ENCODE assay signal across 8 mouse cellular contexts in genomic region chr3:96563911-96564632, GRCm38 (mm10). TPM values are rescaled to one million over a fixed set of nuclear protein-coding genes. Genes with fewer than 3 reads are reported as not detected.
DNase-seq lines count a peak whose midpoint lies in the region; ATAC-seq and TF ChIP-seq lines count a peak whose summit lies in the region.

No protein-coding gene starts in this region.

- no peak for ATAC-seq in forebrain, embryonic 16.5 days
- peak; percentile 68 for ATAC-seq in lung, postnatal 0 days

- WGBS in forebrain, embryonic 10.5 days, result 82% methylated on average over 10 of the region's 10 CpGs
- 89% methylated on average over 10 of the region's 10 CpGs for WGBS in forebrain, embryonic 16.5 days
- WGBS in lung, postnatal 0 days, result 18% methylated on average over 10 of the region's 10 CpGs

- TF ChIP-seq CTCF in lung, postnatal 0 days (IDR thresholded peaks at IDR 0.05), result no peak

- no peaks in the 10 kb centered on the region for H3K27me3 ChIP-seq in forebrain, embryonic 10.5 days (ENCODE audit: poor library complexity, severe bottlenecking)
- no peaks in the 10 kb centered on the region for H3K27me3 ChIP-seq in forebrain, embryonic 16.5 days (replicated peaks; ENCODE audit: control insufficient read depth, insufficient read depth, low read length)
- H3K27me3 ChIP-seq in lung, postnatal 0 days (replicated peaks; ENCODE audit: insufficient read depth, low read length), result no peaks in the 10 kb centered on the region

- H3K4me2 ChIP-seq in forebrain, embryonic 16.5 days (ENCODE audit: low read length), result no peak overlapping the region
- peak overlapping the region; percentile 25 for H3K4me2 ChIP-seq in lung, postnatal 0 days (replicated peaks; ENCODE audit: low read depth, low read length)

- no peaks in the 10 kb centered on the region for H3K9me3 ChIP-seq in forebrain, embryonic 10.5 days
- no peaks in the 10 kb centered on the region for H3K9me3 ChIP-seq in forebrain, embryonic 16.5 days (ENCODE audit: control insufficient read depth, low read length)
- H3K9me3 ChIP-seq in lung, postnatal 0 days (ENCODE audit: low read length), result no peaks in the 10 kb centered on the region

- H3K4me1 ChIP-seq in forebrain, embryonic 10.5 days, result peaks cover 26% of the 10 kb centered on the region
- peaks cover 24% of the 10 kb centered on the region for H3K4me1 ChIP-seq in forebrain, embryonic 16.5 days (replicated peaks; ENCODE audit: control insufficient read depth, insufficient read depth, low read length)
- H3K4me1 ChIP-seq in brown adipose tissue, adult 24 weeks (ENCODE audit: control insufficient read depth, insufficient read depth, insufficient read length, low read length), result peaks cover 34% of the 10 kb centered on the region; the same call in 1 of the 2 replicates
- peaks cover 8% of the 10 kb centered on the region; the same call in 1 of the 2 replicates for H3K4me1 ChIP-seq in lung, postnatal 0 days (ENCODE audit: insufficient read depth, low read depth, low read length)

- peaks cover 25% of the 10 kb centered on the region for H3K36me3 ChIP-seq in forebrain, embryonic 10.5 days (replicated peaks)
- H3K36me3 ChIP-seq in forebrain, embryonic 16.5 days (ENCODE audit: control insufficient read depth, insufficient read depth), result peaks cover 12% of the 10 kb centered on the region
- peaks cover 24% of the 10 kb centered on the region for H3K36me3 ChIP-seq in lung, postnatal 0 days (ENCODE audit: insufficient read depth, low read length)

- H3K27ac ChIP-seq in forebrain, embryonic 10.5 days, result peak overlapping the region; percentile 62
- no peak overlapping the region for H3K27ac ChIP-seq in forebrain, embryonic 16.5 days (ENCODE audit: low read length)
- H3K27ac ChIP-seq in brown adipose tissue, adult 24 weeks (replicated peaks; ENCODE audit: low read depth, low read length), result peak overlapping the region; percentile 99
- H3K27ac ChIP-seq in lung, postnatal 0 days (ENCODE audit: low read length), result peak overlapping the region; percentile 99

- peak; percentile 89 for TF ChIP-seq EP300 in lung, postnatal 0 days (IDR thresholded peaks at IDR 0.05)

- H3K4me3 ChIP-seq in forebrain, embryonic 10.5 days, result no peak overlapping the region
- H3K4me3 ChIP-seq in forebrain, embryonic 16.5 days (replicated peaks; ENCODE audit: low read length), result no peak overlapping the region
- peak overlapping the region; percentile 17; the same call in 1 of the 2 replicates for H3K4me3 ChIP-seq in brown adipose tissue, adult 24 weeks (ENCODE audit: insufficient read depth, low read depth, low read length)
- H3K4me3 ChIP-seq in lung, postnatal 0 days (ENCODE audit: low read depth, low read length), result no peak overlapping the region

- no peak overlapping the region for H3K9ac ChIP-seq in forebrain, embryonic 16.5 days (replicated peaks; ENCODE audit: low read depth, low read length)
- H3K9ac ChIP-seq in lung, postnatal 0 days (replicated peaks; ENCODE audit: low read depth), result no peak overlapping the region

- no peak for DNase-seq in forebrain, embryonic 10.5 days (ENCODE audit: extremely low spot score, low spot score)
- DNase-seq in kidney, adult 9 months, result peak; percentile 70
- DNase-seq in lung, postnatal 0 days (ENCODE audit: low spot score), result peak; percentile 91
- no peak for DNase-seq in cerebellum, postnatal 36 days
- no peak for DNase-seq in c-Kit-positive CD71-positive TER-119-positive erythroid progenitor cells, embryonic 14.5 days (ENCODE audit: low spot score)
- no peak for DNase-seq in gastrocnemius, postnatal 25 days

RNA-seq across cellular contexts. Expression of gene Txnip, which starts 6.3 kb away (rescaled TPM):
- polyA plus RNA-seq in forebrain, embryonic 10.5 days (2016; fragmentation: Nextera tagmentation; extraction: Ambion mirVana), result 26.8 and 27.9 TPM in 2 replicates
- 63.4 and 75.9 TPM in 2 replicates for polyA plus RNA-seq in forebrain, embryonic 16.5 days (2015; fragmentation: Nextera tagmentation; extraction: Ambion mirVana)
- 1,091 and 1,303 TPM in 2 replicates for polyA plus RNA-seq in brown adipose tissue, adult 24 weeks (2012; ENCODE audit: insufficient read depth, insufficient read length, missing spikeins)
- 468 and 502 TPM in 2 replicates for polyA plus RNA-seq in lung, postnatal 0 days (2015; fragmentation: Nextera tagmentation; extraction: Ambion mirVana)
- 100 to 1,000 TPM; 343 to 504 TPM for total RNA-seq in gastrocnemius, postnatal 25 days (2021)

RNA-seq across cellular contexts. Expression of gene Gm16253, which starts 12.7 kb away (rescaled TPM):
- 0.66 and 1.6 TPM in 2 replicates for polyA plus RNA-seq in forebrain, embryonic 10.5 days (2016; fragmentation: Nextera tagmentation; extraction: Ambion mirVana)
- 1.6 and 1.8 TPM in 2 replicates for polyA plus RNA-seq in forebrain, embryonic 16.5 days (2015; fragmentation: Nextera tagmentation; extraction: Ambion mirVana)
- not detected in 2 replicates for polyA plus RNA-seq in brown adipose tissue, adult 24 weeks (2012; ENCODE audit: insufficient read depth, insufficient read length, missing spikeins)
- 0.73 and 0.78 TPM in 2 replicates for polyA plus RNA-seq in lung, postnatal 0 days (2015; fragmentation: Nextera tagmentation; extraction: Ambion mirVana)
- total RNA-seq in gastrocnemius, postnatal 25 days (2021), result 1 to 10 TPM; 1.1 TPM

RNA-seq across cellular contexts. Expression of gene Polr3gl, which starts 29.9 kb away (rescaled TPM):
- 23.8 and 27.3 TPM in 2 replicates for polyA plus RNA-seq in forebrain, embryonic 10.5 days (2016; fragmentation: Nextera tagmentation; extraction: Ambion mirVana)
- polyA plus RNA-seq in forebrain, embryonic 16.5 days (2015; fragmentation: Nextera tagmentation; extraction: Ambion mirVana), result 38.7 and 43.1 TPM in 2 replicates
- 39.0 and 72.4 TPM in 2 replicates for polyA plus RNA-seq in brown adipose tissue, adult 24 weeks (2012; ENCODE audit: insufficient read depth, insufficient read length, missing spikeins)
- 36.7 and 43.2 TPM in 2 replicates for polyA plus RNA-seq in lung, postnatal 0 days (2015; fragmentation: Nextera tagmentation; extraction: Ambion mirVana)
- total RNA-seq in gastrocnemius, postnatal 25 days (2021), result 10 to 100 TPM; 34.0 to 38.1 TPM

RNA-seq across cellular contexts. Expression of gene Ankrd34a, which starts 32.4 kb away (rescaled TPM):
- polyA plus RNA-seq in forebrain, embryonic 10.5 days (2016; fragmentation: Nextera tagmentation; extraction: Ambion mirVana), result 1.2 TPM in 2 replicates
- 16.2 and 21.9 TPM in 2 replicates for polyA plus RNA-seq in forebrain, embryonic 16.5 days (2015; fragmentation: Nextera tagmentation; extraction: Ambion mirVana)
- not detected in 2 replicates for polyA plus RNA-seq in brown adipose tissue, adult 24 weeks (2012; ENCODE audit: insufficient read depth, insufficient read length, missing spikeins)
- 0.18 and 0.37 TPM in 2 replicates for polyA plus RNA-seq in lung, postnatal 0 days (2015; fragmentation: Nextera tagmentation; extraction: Ambion mirVana)
- total RNA-seq in gastrocnemius, postnatal 25 days (2021), result 1 to 10 TPM in 1 of 2 experiments, under 1 TPM in 1; 0.95 to 1.1 TPM

RNA-seq across cellular contexts. Expression of gene Lix1l, which starts 36.9 kb away (rescaled TPM):
- polyA plus RNA-seq in forebrain, embryonic 10.5 days (2016; fragmentation: Nextera tagmentation; extraction: Ambion mirVana), result 3.2 and 3.9 TPM in 2 replicates
- polyA plus RNA-seq in forebrain, embryonic 16.5 days (2015; fragmentation: Nextera tagmentation; extraction: Ambion mirVana), result 6.3 and 7.5 TPM in 2 replicates
- 10.0 and 11.0 TPM in 2 replicates for polyA plus RNA-seq in brown adipose tissue, adult 24 weeks (2012; ENCODE audit: insufficient read depth, insufficient read length, missing spikeins)
- 5.4 TPM in 2 replicates for polyA plus RNA-seq in lung, postnatal 0 days (2015; fragmentation: Nextera tagmentation; extraction: Ambion mirVana)
- 1 to 10 TPM; 6.7 to 7.0 TPM for total RNA-seq in gastrocnemius, postnatal 25 days (2021)

Comparison
In these comparisons a context has a peak if more than half of its experiments do, and no peak if none do; other contexts are left out.
1. DNase-seq: peak in kidney, adult 9 months (single experiment) and lung, postnatal 0 days (single experiment); none in forebrain, embryonic 10.5 days (single experiment), cerebellum, postnatal 36 days (0 of 2), c-Kit-positive CD71-positive TER-119-positive erythroid progenitor cells, embryonic 14.5 days (single experiment) and gastrocnemius, postnatal 25 days (single experiment).